Mouse (Mus musculus) heart, embryonic 13.5 days (tissue): ENCODE results near the gene Dlx1. TPM values are rescaled to one million over a fixed set of nuclear protein-coding genes. Genes with fewer than 3 reads are reported as not detected.

ENCODE experiments used
- ATAC-seq: fragments of 200-750 bp; cut with Nextera tagmentation; 2 replicates; pipeline ENCODE4 v1.8.0; 2017; ENCODE audit warnings: moderate TSS enrichment; ENCODE audit not compliant: insufficient number of reproducible peaks, low FRiP score, low TSS enrichment; ENCODE audit errors: extremely low read depth
- H3K27ac ChIP-seq: fragments of 300-500 bp; sonication (generic); replicated peaks from 2 replicates; pipeline ENCODE4 v1.5.1; 2015; ENCODE audit warnings: moderate library complexity, mild to moderate bottlenecking, inconsistent platforms
- H3K27me3 ChIP-seq: fragments of 300-500 bp; sonication (generic); replicated peaks from 2 replicates; pipeline ENCODE4 v1.6.1; 2015; ENCODE audit warnings: mild to moderate bottlenecking, inconsistent platforms
- H3K36me3 ChIP-seq: fragments of 300-500 bp; sonication (generic); 2 replicates; pipeline ENCODE4 v1.6.1; 2015; ENCODE audit warnings: mild to moderate bottlenecking, inconsistent platforms
- H3K4me1 ChIP-seq: fragments of 300-500 bp; sonication (generic); 2 replicates; pipeline ENCODE4 v1.6.1; 2015; ENCODE audit warnings: inconsistent platforms
- H3K4me2 ChIP-seq: fragments of 300-500 bp; sonication (generic); 2 replicates; pipeline ENCODE4 v1.6.1; 2015; ENCODE audit warnings: inconsistent platforms, mild to moderate bottlenecking, moderate library complexity
- H3K4me3 ChIP-seq: fragments of 300-500 bp; sonication (generic); 2 replicates; pipeline ENCODE4 v1.5.1; 2015; ENCODE audit warnings: moderate library complexity, mild to moderate bottlenecking, inconsistent platforms
- H3K9ac ChIP-seq: fragments of 300-500 bp; sonication (generic); 2 replicates; pipeline ENCODE4 v1.6.1; 2015; ENCODE audit warnings: inconsistent platforms, mild to moderate bottlenecking, moderate library complexity
- H3K9me3 ChIP-seq: fragments of 300-500 bp; sonication (generic); 2 replicates; pipeline ENCODE4 v1.6.1; 2016; ENCODE audit warnings: inconsistent platforms
- WGBS: fragments of 180-500 bp; shearing (Covaris S2); methylation state at CpG from one replicate; pipeline ENCODE4 v1.1.7; 2015; ENCODE audit warnings: mixed read lengths; 5-methylcytosine and 5-hydroxymethylcytosine counted together
- polyA plus RNA-seq: library from polyadenylated mRNA; unstranded; fragments of >200 nt; fragmentation: Nextera tagmentation; extraction: Ambion mirVana; gene quantifications from 2 replicates; pipeline ENCODE4 v1.2.1, GENCODE M21; 2015

The Dlx1 gene
- polyA plus RNA-seq, 1 experiment from 2014 or later = 0.60 TPM

DNA sequence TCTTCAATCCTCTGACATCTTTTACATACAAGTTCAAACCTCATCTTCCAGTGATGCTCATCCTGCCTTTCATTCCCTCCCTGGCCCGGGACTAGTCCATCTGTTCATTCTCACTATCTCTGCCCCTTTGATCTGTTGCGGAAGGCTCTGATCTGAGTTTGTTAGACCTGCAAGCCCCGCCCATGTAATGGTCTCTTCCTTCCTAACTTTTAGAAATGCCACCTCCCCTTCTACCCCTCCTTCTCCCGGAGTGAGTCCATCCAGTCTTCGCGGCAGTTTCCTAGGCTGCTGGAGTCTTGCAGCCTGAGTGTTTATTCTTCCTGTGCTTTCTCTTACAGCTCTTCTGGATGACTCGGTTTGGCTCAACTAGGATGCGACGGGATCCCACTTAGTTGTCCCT is 38.6 kb downstream of the Dlx1 start:
- H3K9ac ChIP-seq = no peak overlapping the region
- H3K4me1 ChIP-seq = no peaks in the 10 kb centered on the region
- H3K36me3 ChIP-seq = no peaks in the 10 kb centered on the region
- H3K27ac ChIP-seq = no peak overlapping the region
- H3K4me2 ChIP-seq = no peak overlapping the region
- H3K27me3 ChIP-seq = 0 out of 2 replicates have a peak, but pooled peaks cover 12% of the 10 kb centered on the region
- ATAC-seq = no peak
- no peak overlapping the region for H3K4me3 ChIP-seq
- no peaks in the 10 kb centered on the region for H3K9me3 ChIP-seq
- WGBS = 60% methylated on average over 9 of the region's 9 CpGs

GRCm38 (mm10) chr2:71573736-71574135 is 45.8 kb downstream of the Dlx1 start:
- no peak overlapping the region for H3K27ac ChIP-seq
- H3K4me3 ChIP-seq = no peak overlapping the region
- ATAC-seq = no peak
- no peaks in the 10 kb centered on the region for H3K4me1 ChIP-seq
- H3K9me3 ChIP-seq = 0 out of 2 replicates have a peak, but pooled peaks cover 4% of the 10 kb centered on the region
- no peak overlapping the region for H3K9ac ChIP-seq
- no peaks in the 10 kb centered on the region for H3K36me3 ChIP-seq
- WGBS = 54% methylated on average over 4 of the region's 4 CpGs
- H3K4me2 ChIP-seq = no peak overlapping the region
- peaks cover 10% of the 10 kb centered on the region; the same call in 1 of the 2 replicates for H3K27me3 ChIP-seq

DNA sequence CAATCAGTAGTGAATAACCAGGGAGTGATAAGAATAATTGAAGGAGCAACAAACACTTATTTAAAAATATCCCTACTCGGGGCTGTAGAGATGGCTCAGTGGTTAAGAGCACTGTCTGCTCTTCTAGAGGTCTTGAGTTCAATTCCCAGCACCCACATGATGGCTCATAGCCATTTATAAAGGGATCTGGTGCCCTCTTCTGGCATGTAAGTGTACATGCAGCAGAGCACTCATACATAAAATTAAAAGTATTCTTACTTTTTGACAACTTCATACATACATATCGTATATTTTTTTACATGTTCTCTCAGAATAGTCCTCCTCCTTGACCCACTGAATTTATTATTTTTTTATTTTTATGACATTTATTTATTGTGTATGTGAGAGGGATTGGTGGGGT is 49.1 kb downstream of the Dlx1 start:
- H3K4me2 ChIP-seq = no peak overlapping the region
- no peak overlapping the region for H3K27ac ChIP-seq
- H3K9me3 ChIP-seq = 0 out of 2 replicates have a peak, but pooled peaks cover 4% of the 10 kb centered on the region
- H3K27me3 ChIP-seq = peaks cover 14% of the 10 kb centered on the region; the same call in 1 of the 2 replicates
- H3K9ac ChIP-seq = no peak overlapping the region
- no peak for ATAC-seq
- no peaks in the 10 kb centered on the region for H3K36me3 ChIP-seq
- 84% methylated on average over 2 of the region's 2 CpGs for WGBS
- H3K4me1 ChIP-seq = peaks cover 10% of the 10 kb centered on the region
- no peak overlapping the region for H3K4me3 ChIP-seq

- WGBS = 9% methylated on average over 50 of the region's 50 CpGs
- H3K9me3 ChIP-seq = 0 out of 2 replicates have a peak, but pooled peaks cover 4% of the 10 kb centered on the region
- H3K4me3 ChIP-seq = peak overlapping the region; percentile 69
- ATAC-seq = peak; percentile 54; the same call in 1 of the 2 replicates
- 0 out of 2 replicates have a peak, but pooled peaks cover 3% of the 10 kb centered on the region for H3K27me3 ChIP-seq
- H3K4me2 ChIP-seq = peak overlapping the region; percentile 89
- H3K36me3 ChIP-seq = no peaks in the 10 kb centered on the region
- no peak overlapping the region for H3K27ac ChIP-seq
- peak overlapping the region; percentile 79 for H3K9ac ChIP-seq
- H3K4me1 ChIP-seq = peaks cover 10% of the 10 kb centered on the region
Measured at GRCm38 (mm10) chr2:71580632-71581466, 52.9 kb downstream of the Dlx1 start.

- ATAC-seq = no peak
- Histone ChIP-seq H3K27ac (no peak overlapping the region), H3K4me2 (peak overlapping the region; percentile 89), H3K4me3 (peak overlapping the region; percentile 69), H3K9me3 (0 out of 2 replicates have a peak, but pooled peaks cover 4% of the 10 kb centered on the region), H3K4me1 (peaks cover 10% of the 10 kb centered on the region), H3K27me3 (0 out of 2 replicates have a peak, but pooled peaks cover 3% of the 10 kb centered on the region), H3K9ac (peak overlapping the region; percentile 79; the same call in 1 of the 2 replicates), H3K36me3 (no peaks in the 10 kb centered on the region)
- 60% methylated on average over 5 of the region's 5 CpGs for WGBS
Measured at GRCm38 (mm10) chr2:71581488-71581887, 53.6 kb downstream of the Dlx1 start.

Other genes with a start within 250 kb of the Dlx1 start
- 90.1 and 90.9 TPM in 2 replicates for gene Slc25a12, start 160.4 kb upstream of the Dlx1 start, polyA plus RNA-seq
- gene Hat1, start 139.2 kb upstream of the Dlx1 start, polyA plus RNA-seq = 117 and 133 TPM in 2 replicates
- 27.4 and 33.9 TPM in 2 replicates for gene Metap1d, start 74.8 kb upstream of the Dlx1 start, polyA plus RNA-seq
- 0.09 and 0.33 TPM in 2 replicates for gene Dlx2, start 18.6 kb downstream of the Dlx1 start, polyA plus RNA-seq
- 65.2 and 65.8 TPM in 2 replicates for gene Itga6, start 217.5 kb downstream of the Dlx1 start, polyA plus RNA-seq